Mouse (Mus musculus) stomach, embryonic 15.5 days (tissue): ENCODE measurements around the gene Iffo1. TPM values are rescaled to one million over a fixed set of nuclear protein-coding genes. Genes with fewer than 3 reads are reported as not detected.

ENCODE experiments used
- microRNA-seq: library from miRNA; unstranded; fragments of <30 nt; microRNA quantifications from one replicate; pipeline ENCODE4, GENCODE M21; 2016
- polyA plus RNA-seq: library from polyadenylated mRNA; unstranded; fragments of >200 nt; fragmentation: Nextera tagmentation; extraction: Ambion mirVana; gene quantifications from 2 replicates; pipeline ENCODE4 v1.2.1, GENCODE M21; 2015

Gene Iffo1
- polyA plus RNA-seq, 1 experiment from 2014 or later, result 8.2 TPM

Small RNA genes within 50 kb of the gene (microRNA-seq; reads per million reads assigned to microRNA genes)
- gene Mir3098 (not detected), gene Mir7045 (not detected)

Other genes with a start within 250 kb of the Iffo1 start
- gene Lag3, start 233.5 kb upstream of the Iffo1 start, polyA plus RNA-seq, result 1.5 and 2.4 TPM in 2 replicates
- gene Ptms, start 225.1 kb upstream of the Iffo1 start, polyA plus RNA-seq, result 322 and 340 TPM in 2 replicates
- gene Mlf2, start 213.9 kb upstream of the Iffo1 start, polyA plus RNA-seq, result 351 and 362 TPM in 2 replicates
- 128 and 153 TPM in 2 replicates for gene Cops7a, start 179.7 kb upstream of the Iffo1 start, polyA plus RNA-seq
- gene Pianp, start 148.5 kb upstream of the Iffo1 start, polyA plus RNA-seq, result 3.8 and 4.3 TPM in 2 replicates
- 17.2 and 19.4 TPM in 2 replicates for gene Zfp384, start 136.1 kb upstream of the Iffo1 start, polyA plus RNA-seq
- 102 and 115 TPM in 2 replicates for gene Ing4, start 105.5 kb upstream of the Iffo1 start, polyA plus RNA-seq
- gene Acrbp, start 95.6 kb upstream of the Iffo1 start, polyA plus RNA-seq, result 9.9 and 11.8 TPM in 2 replicates
- gene Lpar5, start 77.3 kb upstream of the Iffo1 start, polyA plus RNA-seq, result 4.6 and 5.0 TPM in 2 replicates
- 58.6 and 62.3 TPM in 2 replicates for gene Chd4, start 49.3 kb upstream of the Iffo1 start, polyA plus RNA-seq
- 55.6 and 60.1 TPM in 2 replicates for gene Nop2, start 13.3 kb upstream of the Iffo1 start, polyA plus RNA-seq
- gene Gapdh, start 21.2 kb downstream of the Iffo1 start, polyA plus RNA-seq, result 1,509 and 1,865 TPM in 2 replicates
- gene Ncapd2, start 46.5 kb downstream of the Iffo1 start, polyA plus RNA-seq, result 107 and 108 TPM in 2 replicates
- 231 and 236 TPM in 2 replicates for gene Mrpl51, start 46.6 kb downstream of the Iffo1 start, polyA plus RNA-seq
- 6.0 and 6.3 TPM in 2 replicates for gene Vamp1, start 70.3 kb downstream of the Iffo1 start, polyA plus RNA-seq
- gene Tapbpl, start 86.6 kb downstream of the Iffo1 start, polyA plus RNA-seq, result 8.0 and 8.8 TPM in 2 replicates
- 2.2 and 2.5 TPM in 2 replicates for gene Cd27, start 91.8 kb downstream of the Iffo1 start, polyA plus RNA-seq
- 0.12 TPM in 2 replicates for gene Tuba3a, start 140.8 kb downstream of the Iffo1 start, polyA plus RNA-seq
- gene Ltbr, start 168.6 kb downstream of the Iffo1 start, polyA plus RNA-seq, result 62.7 and 64.5 TPM in 2 replicates
- gene Scnn1a, start 175.4 kb downstream of the Iffo1 start, polyA plus RNA-seq, result 3.1 and 3.8 TPM in 2 replicates
- gene Tnfrsf1a, start 204.1 kb downstream of the Iffo1 start, polyA plus RNA-seq, result 67.6 and 69.5 TPM in 2 replicates
- gene Plekhg6, start 235.6 kb downstream of the Iffo1 start, polyA plus RNA-seq, result 3.1 and 3.9 TPM in 2 replicates